Mouse (Mus musculus) heart, adult 2 months (tissue): Measurements from ENCODE around the gene Prdx1.

Experiments used
- CTCF ChIP-seq: fragments of 200-600 bp; IDR thresholded peaks from 2 replicates; pipeline ENCODE4 v1.8.1; 2022; ENCODE audit warnings: antibody characterized with exemption, mild to moderate bottlenecking, moderate library complexity
- EP300 ChIP-seq: fragments of 200-500 bp; IDR thresholded peaks from 2 replicates; pipeline ENCODE4 v1.6.1; 2011; ENCODE audit warnings: low read depth, low read length, control low read depth; ENCODE audit not compliant: insufficient read depth
- POLR2A ChIP-seq: fragments of 200-500 bp; IDR thresholded peaks from 2 replicates; pipeline ENCODE4 v1.6.1; 2011; ENCODE audit warnings: mild to moderate bottlenecking, low read depth, low read length, control low read depth; ENCODE audit not compliant: insufficient read depth

GRCm38 (mm10) chr4:116642071-116642470 is 43.3 kb upstream of the Prdx1 start:
- TF ChIP-seq POLR2A: no peak
- peak; percentile 44 for TF ChIP-seq CTCF
- no peak for TF ChIP-seq EP300
